Mouse (Mus musculus) stomach, embryonic 16.5 days (tissue): ENCODE data around the gene Dkk3. TPM values are rescaled to one million over a fixed set of nuclear protein-coding genes. Genes with fewer than 3 reads are reported as not detected.
A peak's percentile ranks its signal among the peaks of the same experiment; 100 is the strongest.

ENCODE experiments used
- ATAC-seq: fragments of 200-750 bp; cut with Nextera tagmentation; 2 replicates; pipeline ENCODE4 v1.8.0; 2017; ENCODE audit warnings: moderate number of reproducible peaks, moderate TSS enrichment; ENCODE audit not compliant: insufficient read depth, low FRiP score
- H3K27ac ChIP-seq: fragments of 300-500 bp; sonication (generic); 2 replicates; pipeline ENCODE4 v1.5.1; 2014; ENCODE audit warnings: low read length
- H3K27me3 ChIP-seq: fragments of 300-500 bp; sonication (generic); 2 replicates; pipeline ENCODE4 v1.6.1; 2014; ENCODE audit warnings: low read length, control low read depth, mixed read lengths; ENCODE audit not compliant: control insufficient read depth, insufficient read depth
- H3K36me3 ChIP-seq: fragments of 300-500 bp; sonication (generic); 2 replicates; pipeline ENCODE4 v1.6.1; 2014; ENCODE audit warnings: low read length; ENCODE audit not compliant: control insufficient read depth, insufficient read depth
- H3K4me1 ChIP-seq: fragments of 300-500 bp; sonication (generic); 2 replicates; pipeline ENCODE4 v1.6.1; 2014; ENCODE audit warnings: low read length, control low read depth, mixed read lengths; ENCODE audit not compliant: control insufficient read depth, insufficient read depth
- H3K4me2 ChIP-seq: fragments of 300-500 bp; sonication (generic); 2 replicates; pipeline ENCODE4 v1.6.1; 2014; ENCODE audit warnings: low read depth, low read length, mixed read lengths
- H3K4me3 ChIP-seq: fragments of 300-500 bp; sonication (generic); replicated peaks from 2 replicates; pipeline ENCODE4 v1.5.1; 2014; ENCODE audit warnings: mild to moderate bottlenecking, low read length
- H3K9ac ChIP-seq: fragments of 300-500 bp; sonication (generic); 2 replicates; pipeline ENCODE4 v1.6.1; 2014; ENCODE audit warnings: low read length
- H3K9me3 ChIP-seq: fragments of 300-500 bp; sonication (generic); replicated peaks from 2 replicates; pipeline ENCODE4 v1.6.1; 2016; ENCODE audit warnings: low read length, control low read depth; ENCODE audit not compliant: control insufficient read depth
- WGBS: fragments of 180-500 bp; shearing (Covaris S2); extraction: QIAGEN DNeasy Blood & Tissue Kit; methylation state at CpG from one replicate; pipeline ENCODE4 v1.1.7; 2014; 5-methylcytosine and 5-hydroxymethylcytosine counted together
- polyA plus RNA-seq: library from polyadenylated mRNA; unstranded; fragments of >200 nt; fragmentation: Nextera tagmentation; extraction: Ambion mirVana; gene quantifications from 2 replicates; pipeline ENCODE4 v1.2.1, GENCODE M21; 2015

Dkk3 gene
- polyA plus RNA-seq, 1 experiment from 2014 or later = 45.4 TPM

- ATAC-seq = peak; percentile 34
- peak overlapping the region; percentile 77 for H3K27ac ChIP-seq
- no peaks in the 10 kb centered on the region for H3K36me3 ChIP-seq
- no peaks in the 10 kb centered on the region for H3K27me3 ChIP-seq
- H3K4me3 ChIP-seq = peak overlapping the region; percentile 59
- H3K4me1 ChIP-seq = peaks cover 30% of the 10 kb centered on the region
- WGBS = 14% methylated on average over 23 of the region's 23 CpGs
- no peaks in the 10 kb centered on the region for H3K9me3 ChIP-seq
- H3K9ac ChIP-seq = peak overlapping the region; percentile 72
- H3K4me2 ChIP-seq = peak overlapping the region; percentile 62
These were observed 1.1 kb downstream of the Dkk3 start for GRCm38 (mm10) chr7:112157584-112158315.

GRCm38 (mm10) chr7:112155194-112155593 lies 3.7 kb downstream of the Dkk3 start:
- ATAC-seq = no peak
- H3K27ac ChIP-seq = peak overlapping the region; percentile 71
- WGBS = 3% methylated on average over 1 of the region's 1 CpGs
- H3K9me3 ChIP-seq = no peaks in the 10 kb centered on the region
- H3K9ac ChIP-seq = no peak overlapping the region
- H3K4me1 ChIP-seq = peaks cover 30% of the 10 kb centered on the region
- peak overlapping the region; percentile 34; the same call in 1 of the 2 replicates for H3K4me2 ChIP-seq
- no peaks in the 10 kb centered on the region for H3K36me3 ChIP-seq
- no peak overlapping the region for H3K4me3 ChIP-seq
- H3K27me3 ChIP-seq = no peaks in the 10 kb centered on the region

- 53% methylated on average over 4 of the region's 4 CpGs for WGBS
- no peak overlapping the region for H3K4me2 ChIP-seq
- no peak for ATAC-seq
- peak overlapping the region; percentile 71 for H3K27ac ChIP-seq
- no peaks in the 10 kb centered on the region for H3K27me3 ChIP-seq
- H3K36me3 ChIP-seq = no peaks in the 10 kb centered on the region
- H3K4me1 ChIP-seq = peaks cover 30% of the 10 kb centered on the region
- no peak overlapping the region for H3K4me3 ChIP-seq
- H3K9ac ChIP-seq = no peak overlapping the region
- no peaks in the 10 kb centered on the region for H3K9me3 ChIP-seq
These were observed 4.4 kb downstream of the Dkk3 start for GRCm38 (mm10) chr7:112154445-112154844.

GRCm38 (mm10) chr7:112149113-112149512 lies 9.7 kb downstream of the Dkk3 start:
- Histone ChIP-seq H3K4me3 (no peak overlapping the region), H3K9ac (no peak overlapping the region), H3K27ac (no peak overlapping the region), H3K4me1 (peaks cover 4% of the 10 kb centered on the region), H3K36me3 (no peaks in the 10 kb centered on the region), H3K9me3 (no peaks in the 10 kb centered on the region), H3K4me2 (no peak overlapping the region), H3K27me3 (no peaks in the 10 kb centered on the region)
- ATAC-seq = no peak
- WGBS = 89% methylated on average over 10 of the region's 10 CpGs

GRCm38 (mm10) chr7:112147979-112148378 lies 10.9 kb downstream of the Dkk3 start:
- no peaks in the 10 kb centered on the region for H3K36me3 ChIP-seq
- no peaks in the 10 kb centered on the region for H3K9me3 ChIP-seq
- 74% methylated on average over 2 of the region's 2 CpGs for WGBS
- no peak for ATAC-seq
- no peaks in the 10 kb centered on the region for H3K27me3 ChIP-seq
- H3K9ac ChIP-seq = no peak overlapping the region
- no peaks in the 10 kb centered on the region for H3K4me1 ChIP-seq
- H3K4me3 ChIP-seq = no peak overlapping the region
- no peak overlapping the region for H3K27ac ChIP-seq
- H3K4me2 ChIP-seq = no peak overlapping the region

- Histone ChIP-seq H3K36me3 (no peaks in the 10 kb centered on the region), H3K27ac (0 out of 2 replicates have a peak overlapping the region, but pooled peaks have one; percentile 32), H3K27me3 (no peaks in the 10 kb centered on the region), H3K4me3 (no peak overlapping the region), H3K9me3 (no peaks in the 10 kb centered on the region), H3K9ac (no peak overlapping the region), H3K4me1 (no peaks in the 10 kb centered on the region), H3K4me2 (no peak overlapping the region)
- 58% methylated on average over 11 of the region's 11 CpGs for WGBS
- no peak for ATAC-seq
These were observed 14.1 kb downstream of the Dkk3 start for GRCm38 (mm10) chr7:112144646-112145179.

GRCm38 (mm10) chr7:112143978-112144377 lies 14.9 kb downstream of the Dkk3 start:
- Histone ChIP-seq H3K9me3 (no peaks in the 10 kb centered on the region), H3K4me3 (no peak overlapping the region), H3K27ac (no peak overlapping the region), H3K27me3 (no peaks in the 10 kb centered on the region), H3K36me3 (no peaks in the 10 kb centered on the region), H3K9ac (no peak overlapping the region), H3K4me2 (no peak overlapping the region), H3K4me1 (no peaks in the 10 kb centered on the region)
- 0 out of 2 replicates have a peak, but pooled peaks have one; percentile 30 for ATAC-seq
- 57% methylated on average over 4 of the region's 4 CpGs for whole genome bisulfite sequencing

- H3K4me1 ChIP-seq = peaks cover 4% of the 10 kb centered on the region; the same call in 1 of the 2 replicates
- WGBS = 47% methylated on average over 7 of the region's 7 CpGs
- H3K9me3 ChIP-seq = no peaks in the 10 kb centered on the region
- no peaks in the 10 kb centered on the region for H3K27me3 ChIP-seq
- no peak for ATAC-seq
- no peaks in the 10 kb centered on the region for H3K36me3 ChIP-seq
- no peak overlapping the region for H3K4me2 ChIP-seq
- H3K9ac ChIP-seq = no peak overlapping the region
- no peak overlapping the region for H3K27ac ChIP-seq
- no peak overlapping the region for H3K4me3 ChIP-seq
These were observed 15.8 kb downstream of the Dkk3 start for GRCm38 (mm10) chr7:112143090-112143500.

GRCm38 (mm10) chr7:112142616-112143015 lies 16.2 kb downstream of the Dkk3 start:
- no peak for ATAC-seq
- Histone ChIP-seq H3K4me1 (peaks cover 4% of the 10 kb centered on the region; the same call in 1 of the 2 replicates), H3K9ac (no peak overlapping the region), H3K27me3 (no peaks in the 10 kb centered on the region), H3K4me3 (no peak overlapping the region), H3K36me3 (no peaks in the 10 kb centered on the region), H3K4me2 (no peak overlapping the region), H3K9me3 (no peaks in the 10 kb centered on the region), H3K27ac (no peak overlapping the region)
- WGBS = 79% methylated on average over 3 of the region's 3 CpGs
